In genomic region chr17:36799921-36800462, GRCm38 (mm10) we compare ENCODE assay signal across 14 mouse cellular contexts. TPM values are rescaled to one million over a fixed set of nuclear protein-coding genes. Genes with fewer than 3 reads are reported as not detected.
"Had no signal": no experiment of that assay in that cellular context is flagged by ENCODE, and none has a peak within 500 bp of the region (broad histone marks: within the 10 kb centered on the region; RNA-seq: fewer than 3 reads in every experiment).

No protein-coding gene starts in this region.

RNA-seq across cellular contexts. Expression of gene H2-M10.6, which starts 12.0 kb away (rescaled TPM):
- polyA plus RNA-seq: neural tube, embryonic 12.5 days; neural tube, embryonic 13.5 days; neural tube, embryonic 14.5 days; neural tube, embryonic 15.5 days; small intestine, adult 2 months; spleen, adult 2 months; stomach, embryonic 14.5 days; stomach, embryonic 15.5 days; stomach, embryonic 16.5 days; stomach, postnatal 0 days; testis, adult 2 months; thymus, adult 2 months; thymus, postnatal 0 days; urinary bladder, adult 2 months had no signal

RNA-seq across cellular contexts. Expression of gene H2-M10.5, which starts 27.3 kb away (rescaled TPM):
- polyA plus RNA-seq: neural tube, embryonic 12.5 days; neural tube, embryonic 13.5 days; neural tube, embryonic 14.5 days; neural tube, embryonic 15.5 days; small intestine, adult 2 months; spleen, adult 2 months; stomach, embryonic 14.5 days; stomach, embryonic 15.5 days; stomach, embryonic 16.5 days; stomach, postnatal 0 days; testis, adult 2 months; urinary bladder, adult 2 months had no signal
